Mouse (Mus musculus): ENCODE results near the gene Krtap4-2. TPM values are rescaled to one million over a fixed set of nuclear protein-coding genes. Genes with fewer than 3 reads are reported as not detected.

The Krtap4-2 gene
- total RNA-seq, 2 experiments from 2014 or later, result not detected

DNA sequence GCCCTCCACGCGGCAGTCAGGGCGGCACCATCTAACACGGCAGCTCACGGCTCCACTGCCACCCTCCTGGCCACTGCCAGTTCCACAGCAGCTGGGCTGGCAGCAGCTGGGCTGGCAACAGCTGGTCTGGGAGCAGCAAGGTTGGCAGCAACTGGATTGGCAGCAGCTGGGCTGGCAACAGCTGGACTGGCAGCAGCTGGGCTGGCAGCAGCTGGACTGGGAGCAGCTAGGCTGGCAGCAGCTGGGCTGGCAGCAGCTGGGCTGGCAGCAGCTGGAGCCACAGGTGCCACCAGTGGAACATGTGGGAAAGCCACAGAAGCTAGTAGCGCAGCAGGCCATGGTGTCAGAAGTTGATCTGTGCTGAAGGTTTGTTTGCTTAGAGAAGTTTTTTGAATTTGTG is 43.9 kb downstream of the Krtap4-2 start, which contains the start of gene Krtap1-3:
TSS of gene Krtap1-3 (minus strand) at position 359 of the 400 bp plus-strand sequence.
- DNase-seq (ENCODE audit: low spot score in 2 of 2), result no peak

DNA sequence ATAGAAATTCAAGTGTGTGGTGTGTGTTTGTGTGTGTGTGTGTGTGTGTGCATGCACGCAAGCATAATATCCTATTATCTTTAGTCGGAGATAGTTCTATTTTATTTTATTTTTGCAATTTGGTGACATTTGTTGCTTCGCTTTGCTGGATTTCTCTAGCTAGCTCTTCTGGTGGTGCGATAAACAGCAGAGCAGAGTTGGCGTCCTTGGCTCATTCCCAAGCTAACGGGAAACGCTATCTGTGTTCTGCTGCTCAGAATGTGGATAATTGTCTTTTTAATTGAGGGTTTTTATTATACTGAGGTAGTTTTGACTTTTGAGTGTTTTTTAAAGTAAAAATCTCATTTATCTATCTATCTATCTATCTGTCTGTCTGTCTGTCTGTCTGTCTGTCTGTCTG is 49.8 kb downstream of the Krtap4-2 start:
- peak; percentile 14 to 32 for DNase-seq (ENCODE audit: low spot score in 2 of 2)

Other genes starting within 250 kb of the Krtap4-2 start
- 10 to 100 TPM; 11.0 to 12.5 TPM for gene Krt10, start 245.7 kb downstream of the Krtap4-2 start, total RNA-seq (2021)
- gene Krt12, start 212.8 kb downstream of the Krtap4-2 start, total RNA-seq (2021), result 10 to 100 TPM; 10.8 to 12.0 TPM
- not detected for gene Krt20, start 196.9 kb downstream of the Krtap4-2 start, total RNA-seq (2021)
- not detected for gene Krt23, start 141.9 kb downstream of the Krtap4-2 start, total RNA-seq (2021)
- not detected for gene Krt39, start 113.7 kb downstream of the Krtap4-2 start, total RNA-seq (2021)
- not detected for gene Krt40, start 91.9 kb downstream of the Krtap4-2 start, total RNA-seq (2021)
- not detected for gene Krtap3-3, start 84.2 kb downstream of the Krtap4-2 start, total RNA-seq (2021)
- not detected for gene Krtap3-2, start 78.2 kb downstream of the Krtap4-2 start, total RNA-seq (2021)
- not detected for gene Gm11939, start 75.6 kb downstream of the Krtap4-2 start, total RNA-seq (2021)
- gene Krtap3-1, start 68.5 kb downstream of the Krtap4-2 start, total RNA-seq (2021), result not detected
- gene Krtap1-5, start 54.1 kb downstream of the Krtap4-2 start, total RNA-seq (2021), result not detected
- gene Krtap1-4, start 51.4 kb downstream of the Krtap4-2 start, total RNA-seq (2021), result not detected
- gene Krtap1-3, start 43.7 kb downstream of the Krtap4-2 start, total RNA-seq (2021), result not detected
- not detected for gene Krtap9-3, start 37.0 kb downstream of the Krtap4-2 start, total RNA-seq (2021)
- not detected for gene Gm11938, start 31.8 kb downstream of the Krtap4-2 start, total RNA-seq (2021)
- not detected for gene Gm11937, start 24.9 kb downstream of the Krtap4-2 start, total RNA-seq (2021)
- not detected for gene Krtap2-4, start 20.2 kb downstream of the Krtap4-2 start, total RNA-seq (2021)
- gene Gm11562, start 14.6 kb downstream of the Krtap4-2 start, total RNA-seq (2021), result not detected
- not detected for gene Krtap4-1, start 6.8 kb downstream of the Krtap4-2 start, total RNA-seq (2021)
- gene Krtap4-7, start 9.0 kb upstream of the Krtap4-2 start, total RNA-seq (2021), result not detected
- not detected for gene Gm11555, start 15.2 kb upstream of the Krtap4-2 start, total RNA-seq (2021)
- not detected for gene Gm11563, start 23.9 kb upstream of the Krtap4-2 start, total RNA-seq (2021)
- not detected for gene Krtap4-6, start 30.9 kb upstream of the Krtap4-2 start, total RNA-seq (2021)
- not detected for gene Gm14190, start 55.7 kb upstream of the Krtap4-2 start, total RNA-seq (2021)
- not detected for gene Gm14180, start 99.2 kb upstream of the Krtap4-2 start, total RNA-seq (2021)
- not detected for gene Gm11595, start 137.8 kb upstream of the Krtap4-2 start, total RNA-seq (2021)
- gene Krtap4-8, start 145.6 kb upstream of the Krtap4-2 start, total RNA-seq (2021), result not detected
- not detected for gene Krtap4-9, start 150.1 kb upstream of the Krtap4-2 start, total RNA-seq (2021)
- gene Gm11596, start 158.4 kb upstream of the Krtap4-2 start, total RNA-seq (2021), result not detected
- gene Gm11569, start 163.8 kb upstream of the Krtap4-2 start, total RNA-seq (2021), result not detected
- gene Gm11554, start 169.4 kb upstream of the Krtap4-2 start, total RNA-seq (2021), result not detected
- gene Krtap4-13, start 174.8 kb upstream of the Krtap4-2 start, total RNA-seq (2021), result not detected
- not detected for gene Gm11564, start 180.6 kb upstream of the Krtap4-2 start, total RNA-seq (2021)
- not detected for gene 2300003K06Rik, start 203.0 kb upstream of the Krtap4-2 start, total RNA-seq (2021)
- not detected for gene Krtap4-16, start 216.5 kb upstream of the Krtap4-2 start, total RNA-seq (2021)
- not detected for gene Gm11568, start 222.8 kb upstream of the Krtap4-2 start, total RNA-seq (2021)
- not detected for gene Gm11559, start 229.4 kb upstream of the Krtap4-2 start, total RNA-seq (2021)
- gene Krtap9-1, start 238.3 kb upstream of the Krtap4-2 start, total RNA-seq (2021), result not detected
- gene Gm11567, start 244.1 kb upstream of the Krtap4-2 start, total RNA-seq (2021), result not detected

Data from left cerebral cortex, adult 18-20 months (tissue).